Mouse (Mus musculus) kidney, postnatal 10 days (tissue): ENCODE data around the gene Rbl1.
A peak's percentile ranks its signal among the peaks of the same experiment; 100 is the strongest.
"Not testable (repeated sequence)": the region's sequence is repeated elsewhere in the genome, so short reads cannot be mapped to it uniquely, and the experiment has no call there.

Experiments used
- DNase-seq: peaks from one replicate; pipeline ENCODE4 v3.0.0; 2021; ENCODE audit warnings: mixed read lengths

Gene Rbl1

DNA sequence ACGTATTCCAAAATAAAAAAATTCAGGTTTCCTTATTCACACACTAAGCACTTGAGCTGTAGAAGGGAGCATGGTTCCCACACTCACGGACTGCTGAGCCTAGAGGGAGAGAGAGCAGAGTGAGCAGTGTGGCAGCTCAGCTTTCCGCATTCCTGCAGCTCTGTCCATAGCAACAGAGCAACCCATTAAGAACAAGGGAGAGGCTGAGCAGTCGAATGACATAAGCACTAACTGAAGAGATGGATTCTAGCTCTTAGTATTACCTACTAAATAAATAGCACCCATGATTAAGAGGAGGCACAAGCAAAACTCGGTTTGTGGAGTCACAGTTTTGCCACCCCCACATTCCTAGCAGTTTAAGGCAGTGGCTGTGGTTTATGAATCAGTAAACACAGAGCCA lies 34.2 kb downstream of the Rbl1 start:
- DNase-seq, result peak; percentile 17

- DNase-seq, result no peak
Measured at GRCm38 (mm10) chr2:157166371-157167080, 37.8 kb downstream of the Rbl1 start.

GRCm38 (mm10) chr2:157165312-157166224 lies 38.8 kb downstream of the Rbl1 start:
- DNase-seq, result not testable (repeated sequence)

GRCm38 (mm10) chr2:157164101-157164500 lies 40.2 kb downstream of the Rbl1 start:
- DNase-seq, result no peak

DNA sequence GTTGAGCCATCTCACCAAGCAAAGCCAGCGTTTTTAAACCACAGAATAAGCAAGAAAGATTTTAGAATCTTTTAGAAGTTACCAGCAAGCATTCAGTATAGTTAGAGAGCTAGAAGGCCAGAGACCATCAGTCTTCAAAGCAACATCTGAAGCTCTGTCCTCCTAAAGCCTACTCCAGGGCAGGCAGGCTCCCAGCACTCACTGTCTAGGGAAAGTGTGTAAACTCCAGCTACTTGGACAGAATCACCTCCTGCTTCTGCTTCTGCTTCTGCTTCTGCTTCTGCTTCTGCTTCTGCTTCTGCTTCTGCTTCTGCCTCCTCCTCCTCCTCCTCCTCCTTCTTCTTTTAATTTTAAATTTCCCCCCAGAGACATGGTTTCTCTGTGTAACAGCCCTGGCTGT lies 48.3 kb downstream of the Rbl1 start:
- no peak for DNase-seq

- no peak for DNase-seq
Measured at GRCm38 (mm10) chr2:157153235-157153634, 51.1 kb downstream of the Rbl1 start.

DNA sequence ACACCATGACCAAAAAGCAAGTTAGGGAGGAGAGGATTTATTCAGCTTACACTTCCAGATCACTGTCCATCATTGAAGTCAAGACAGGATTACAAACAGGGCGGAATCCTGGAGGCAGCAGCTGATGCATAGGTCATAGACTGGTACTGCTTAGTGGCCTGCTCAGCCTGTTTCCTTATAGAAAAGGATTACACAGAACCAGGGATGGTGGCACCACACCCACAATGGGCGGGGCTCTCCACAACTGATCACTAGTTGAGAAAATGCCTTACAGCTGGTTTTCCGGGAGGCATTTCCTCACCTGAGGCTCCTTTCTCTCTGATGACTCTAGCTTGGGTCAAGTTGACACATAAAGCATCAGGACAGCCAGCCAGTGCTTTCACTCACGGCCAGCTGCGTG lies 55.9 kb downstream of the Rbl1 start:
- DNase-seq, result no peak

DNA sequence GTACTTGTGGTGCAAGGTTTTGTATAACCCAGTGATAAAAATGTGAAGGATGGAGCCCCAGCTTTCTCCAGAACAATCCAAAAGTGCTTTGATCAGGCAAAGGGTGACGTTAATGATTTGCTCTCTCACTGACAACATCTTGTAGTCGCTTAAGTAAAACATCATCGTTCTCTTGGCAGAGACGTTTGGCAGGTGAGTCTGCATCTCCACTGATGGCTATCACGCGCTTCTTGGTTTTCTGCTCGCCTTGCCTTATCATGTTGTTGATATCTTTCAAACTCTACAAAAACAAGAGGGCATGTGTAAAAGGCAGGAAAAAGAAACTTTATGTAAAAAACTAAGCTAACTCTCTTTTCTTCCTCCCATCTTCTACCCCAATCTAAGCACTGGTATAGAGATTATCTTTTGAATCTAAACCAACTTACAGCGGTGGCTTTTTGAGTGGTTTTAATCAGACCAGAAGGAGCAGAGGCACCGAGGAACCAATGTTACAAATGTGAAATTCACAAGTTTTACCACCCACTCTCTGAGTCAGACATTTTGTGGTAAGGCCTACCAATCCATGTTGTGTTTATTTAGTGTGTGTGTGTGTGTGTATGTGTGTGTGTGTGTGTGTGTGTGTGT lies 56.8 kb downstream of the Rbl1 start:
- DNase-seq, result no peak

- no peak for DNase-seq
Measured at GRCm38 (mm10) chr2:157145173-157145572, 59.2 kb downstream of the Rbl1 start.

DNA sequence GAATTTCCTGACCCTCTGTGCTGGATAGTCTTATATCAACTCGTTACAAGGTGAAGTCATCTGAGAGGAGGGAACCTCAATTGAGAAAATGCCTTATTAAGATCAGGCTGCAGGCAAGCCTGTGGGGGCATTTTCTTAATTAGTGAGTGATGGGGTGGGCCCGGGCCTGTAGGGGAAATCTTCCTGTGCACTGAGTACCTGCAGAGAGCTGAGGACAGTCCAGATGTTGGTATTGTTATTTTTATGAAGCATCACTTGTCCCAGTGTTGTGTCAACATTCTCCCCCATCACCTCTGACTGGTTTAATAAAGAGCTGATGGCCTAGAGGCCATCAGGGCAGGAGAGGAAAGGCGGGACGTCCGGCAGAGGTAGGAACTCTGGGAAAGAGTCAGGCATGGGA lies 60.2 kb downstream of the Rbl1 start:
- DNase-seq, result no peak

- DNase-seq, result no peak
Measured at GRCm38 (mm10) chr2:157141962-157142361, 62.4 kb downstream of the Rbl1 start.

DNA sequence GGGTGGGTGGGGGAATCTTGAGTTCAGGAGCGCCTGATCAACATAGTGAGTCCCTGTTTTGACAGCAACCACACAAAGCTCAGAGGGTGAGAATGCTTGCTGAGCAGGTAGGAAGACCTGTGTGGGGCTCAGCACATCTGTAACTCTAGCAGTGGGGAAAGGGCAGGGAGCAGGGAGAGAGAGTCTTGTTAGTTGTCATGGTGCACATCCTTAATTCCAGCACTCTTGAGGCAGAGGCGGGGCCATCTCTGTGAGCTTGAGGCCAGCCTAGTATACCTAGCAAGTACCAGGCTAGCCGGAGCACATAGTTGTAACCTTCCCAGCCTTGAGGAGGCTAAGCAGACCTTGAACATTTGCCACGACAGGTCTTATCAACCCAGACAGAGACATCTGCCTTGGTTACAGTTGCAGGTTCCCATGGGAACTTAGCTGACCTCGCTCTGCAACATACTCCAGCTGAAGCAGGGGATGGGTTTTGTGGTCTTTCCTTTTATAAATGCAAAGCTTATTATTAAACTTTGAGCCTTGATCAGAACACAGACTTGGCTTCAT lies 65.0 kb downstream of the Rbl1 start:
- DNase-seq, result no peak

DNA sequence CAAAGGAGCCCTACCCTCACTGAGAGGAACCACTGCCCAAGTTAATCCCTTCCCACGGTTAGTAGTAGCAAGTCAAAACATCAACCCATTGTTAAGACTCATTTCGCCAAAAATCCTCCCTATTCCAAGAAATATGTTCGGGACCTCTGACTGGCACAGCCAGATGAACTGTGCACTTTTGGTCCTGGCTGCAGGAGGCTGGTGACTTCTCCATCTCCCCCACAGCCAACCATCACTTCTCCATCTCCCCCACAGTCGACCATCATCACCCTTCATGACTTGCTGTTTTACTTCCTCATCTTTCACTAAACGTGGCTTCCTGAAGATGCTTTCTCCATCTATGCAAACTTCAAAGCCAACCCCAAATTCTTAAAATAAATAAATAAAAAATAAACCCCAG lies 65.5 kb downstream of the Rbl1 start:
- no peak for DNase-seq

DNA sequence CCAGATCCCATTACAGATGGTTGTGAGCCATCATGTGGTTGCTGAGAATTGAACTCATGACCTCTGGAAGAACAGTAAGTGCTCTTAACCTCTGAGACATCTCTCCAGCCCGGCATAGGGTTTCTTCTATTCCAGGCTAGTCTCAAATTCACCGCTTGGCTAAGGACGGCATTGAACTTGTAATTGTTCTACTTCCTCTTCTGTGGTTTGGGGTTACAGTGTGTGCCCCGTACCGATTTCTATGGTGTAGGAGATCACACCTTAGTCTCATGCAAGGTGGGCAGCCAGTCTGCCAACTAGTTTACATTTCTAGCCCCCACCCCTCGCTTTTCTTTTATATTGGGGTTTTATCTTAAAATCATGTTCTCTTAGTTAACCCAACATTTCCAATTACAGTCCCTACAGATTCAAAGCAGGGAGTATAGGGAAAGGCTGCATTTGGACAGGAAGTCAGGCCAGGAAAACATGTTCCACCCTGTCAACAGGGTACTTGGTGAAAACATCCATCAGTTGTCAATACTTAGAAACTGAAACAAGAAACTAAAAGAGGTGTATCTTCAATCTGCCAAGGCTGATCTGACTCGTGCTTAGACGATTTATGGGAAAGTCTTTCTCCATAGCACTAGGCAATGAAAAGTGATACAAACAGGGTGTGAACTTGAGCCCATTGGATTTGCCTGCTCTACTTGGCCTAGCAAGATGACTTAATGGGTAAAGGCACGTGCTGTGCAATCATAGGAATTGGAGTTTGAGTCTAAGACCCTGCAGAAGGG lies 66.2 kb downstream of the Rbl1 start:
- DNase-seq, result no peak

- no peak for DNase-seq
Measured at GRCm38 (mm10) chr2:157136646-157137045, 67.7 kb downstream of the Rbl1 start.

GRCm38 (mm10) chr2:157136176-157136575 lies 68.2 kb downstream of the Rbl1 start:
- DNase-seq, result no peak

GRCm38 (mm10) chr2:157135529-157136120 lies 68.7 kb downstream of the Rbl1 start:
- peak; percentile 20 for DNase-seq

- peak; percentile 96 for DNase-seq
Measured at GRCm38 (mm10) chr2:157135014-157135413, 69.3 kb downstream of the Rbl1 start, which contains the start of gene Samhd1. Gene Samhd1, minus strand, starts transcription at chr2:157135265.

GRCm38 (mm10) chr2:157134479-157134931 lies 69.8 kb downstream of the Rbl1 start:
- peak; percentile 52 for DNase-seq

- DNase-seq, result no peak
Measured at GRCm38 (mm10) chr2:157133769-157134478, 70.4 kb downstream of the Rbl1 start.
